Mouse (Mus musculus) colon, adult 2 months (tissue): Measurements from ENCODE around the gene Dnm1. TPM values are rescaled to one million over a fixed set of nuclear protein-coding genes. Genes with fewer than 3 reads are reported as not detected.

ENCODE experiments used
- polyA plus RNA-seq: library from polyadenylated mRNA; depleted of rRNA; stranded (reverse); fragments of >200 nt; gene quantifications from 2 replicates; pipeline ENCODE4 v1.2.3, GENCODE M21; 2012; rRNA removed

Dnm1 gene
- polyA plus RNA-seq, result 73.5 and 82.0 TPM in 2 replicates

DNA sequence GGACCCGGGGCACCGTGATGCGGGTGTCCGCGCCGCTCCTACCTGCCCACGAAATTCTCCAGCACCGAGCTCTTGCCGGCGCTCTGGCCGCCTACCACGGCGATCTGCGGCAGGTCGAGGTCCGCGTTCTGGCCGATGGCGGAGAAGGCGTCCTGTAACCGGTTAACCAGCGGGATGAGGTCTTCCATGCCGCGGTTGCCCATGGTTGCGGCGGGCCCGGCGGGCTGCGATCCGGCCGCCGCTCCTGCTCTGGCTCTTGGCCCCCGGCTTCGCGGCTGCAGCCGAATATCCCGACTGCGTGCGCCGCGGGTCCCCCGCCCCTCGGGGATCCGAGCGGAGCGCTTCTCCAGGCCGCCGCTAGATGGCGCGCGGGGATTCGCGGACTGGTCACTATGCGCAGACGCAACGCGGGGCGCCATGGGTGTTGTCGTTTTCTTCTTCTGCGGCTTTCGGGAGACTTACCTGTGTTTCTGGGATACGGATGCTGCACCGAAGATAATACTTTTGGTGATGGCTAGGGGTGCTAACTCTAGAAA lies at the start of gene Dnm1:
Gene Dnm1, minus strand, starts transcription at position 332 of the 536 bp plus-strand sequence.

DNA sequence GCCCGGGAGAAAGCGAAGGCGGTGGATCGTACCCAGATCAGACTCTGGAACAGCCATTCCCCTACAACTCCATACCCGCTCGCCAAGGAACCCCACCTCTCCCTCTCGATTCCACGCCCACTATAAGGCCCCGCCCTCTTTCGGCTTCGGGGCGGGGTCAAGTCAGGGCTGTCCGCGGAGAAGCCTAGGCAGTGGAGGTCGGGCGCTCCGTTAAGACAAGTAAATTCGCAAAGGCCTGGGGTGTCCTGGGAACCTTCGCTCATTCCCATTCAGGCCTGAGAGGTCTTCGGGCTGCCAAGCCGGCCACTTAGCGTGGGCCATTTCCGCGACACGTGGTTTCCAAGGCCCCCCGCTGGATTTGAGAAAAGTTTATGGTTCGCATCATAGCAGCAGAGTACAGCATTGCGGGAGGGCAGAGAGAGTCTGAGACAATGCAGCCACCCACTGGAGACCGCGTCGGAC lies 42.4 kb upstream of the Dnm1 start, which contains the start of gene Ptges2:
Gene Ptges2, plus strand, starts transcription at position 413 of the 462 bp plus-strand sequence.

DNA sequence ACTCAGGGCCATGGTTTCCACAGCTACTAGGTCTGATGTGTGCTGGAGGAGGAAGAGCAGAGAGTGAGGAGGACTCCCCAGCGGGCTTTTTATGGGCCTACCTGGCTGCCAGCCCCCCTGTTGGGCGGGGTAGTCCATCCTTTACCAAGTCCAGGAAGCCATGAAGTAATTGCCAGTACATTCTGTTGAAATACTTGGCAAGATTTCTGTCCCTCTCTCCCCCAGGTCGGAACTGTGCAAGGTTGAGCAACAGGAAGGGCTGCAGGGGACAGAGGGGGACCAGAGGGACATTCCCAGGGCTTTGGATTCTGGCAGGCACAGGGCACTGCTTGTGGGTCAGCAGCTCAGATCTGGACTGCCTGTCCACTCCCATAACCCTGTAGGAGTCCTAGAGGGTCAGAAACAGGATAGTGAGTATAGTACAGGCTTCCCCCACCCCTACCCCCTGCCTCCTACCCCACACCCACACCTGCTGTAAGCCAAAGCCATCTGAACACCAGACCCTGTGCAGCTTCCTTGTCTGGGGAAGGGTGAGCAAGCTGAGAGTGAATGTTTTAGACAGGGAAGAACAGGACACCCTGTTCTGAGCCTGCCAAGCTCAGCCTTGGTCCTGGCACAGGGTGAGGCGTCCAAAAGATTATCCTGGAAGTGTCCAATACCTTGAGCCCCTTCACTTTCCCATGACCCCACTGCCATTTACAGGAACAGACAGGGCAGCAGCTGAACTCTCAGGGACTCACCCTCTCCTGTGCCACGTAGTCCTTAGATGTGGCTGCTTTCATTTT lies 34.8 kb upstream of the Dnm1 start, which contains the start of gene Lcn2:
Gene Lcn2, minus strand, starts transcription at position 547 of the 785 bp plus-strand sequence.

DNA sequence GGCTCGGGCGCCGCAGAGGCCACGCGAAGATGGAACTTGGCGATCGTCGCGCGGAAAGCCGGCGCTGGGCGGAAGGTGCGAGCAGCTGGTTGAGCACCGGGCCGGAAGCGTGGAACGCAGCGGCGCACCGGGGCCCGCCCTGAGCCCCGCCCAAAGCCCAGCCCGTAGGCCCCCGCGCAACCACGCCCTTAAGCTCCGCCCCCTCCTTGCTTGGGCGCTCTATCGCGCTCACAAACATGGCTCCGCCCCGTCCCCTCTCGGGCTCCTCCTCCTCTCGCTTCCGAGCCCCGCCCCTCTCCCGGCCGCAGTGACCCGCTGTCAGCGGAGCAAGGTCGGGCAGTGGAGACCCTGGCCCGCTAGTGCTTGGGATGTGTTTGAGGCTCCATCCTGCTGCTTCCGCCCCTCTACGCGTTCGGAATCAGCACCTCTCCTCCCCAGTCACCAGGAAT lies 28.7 kb upstream of the Dnm1 start, which contains the start of gene 1110008P14Rik:
Gene 1110008P14Rik, minus strand, starts transcription at position 164 of the 449 bp plus-strand sequence.

DNA sequence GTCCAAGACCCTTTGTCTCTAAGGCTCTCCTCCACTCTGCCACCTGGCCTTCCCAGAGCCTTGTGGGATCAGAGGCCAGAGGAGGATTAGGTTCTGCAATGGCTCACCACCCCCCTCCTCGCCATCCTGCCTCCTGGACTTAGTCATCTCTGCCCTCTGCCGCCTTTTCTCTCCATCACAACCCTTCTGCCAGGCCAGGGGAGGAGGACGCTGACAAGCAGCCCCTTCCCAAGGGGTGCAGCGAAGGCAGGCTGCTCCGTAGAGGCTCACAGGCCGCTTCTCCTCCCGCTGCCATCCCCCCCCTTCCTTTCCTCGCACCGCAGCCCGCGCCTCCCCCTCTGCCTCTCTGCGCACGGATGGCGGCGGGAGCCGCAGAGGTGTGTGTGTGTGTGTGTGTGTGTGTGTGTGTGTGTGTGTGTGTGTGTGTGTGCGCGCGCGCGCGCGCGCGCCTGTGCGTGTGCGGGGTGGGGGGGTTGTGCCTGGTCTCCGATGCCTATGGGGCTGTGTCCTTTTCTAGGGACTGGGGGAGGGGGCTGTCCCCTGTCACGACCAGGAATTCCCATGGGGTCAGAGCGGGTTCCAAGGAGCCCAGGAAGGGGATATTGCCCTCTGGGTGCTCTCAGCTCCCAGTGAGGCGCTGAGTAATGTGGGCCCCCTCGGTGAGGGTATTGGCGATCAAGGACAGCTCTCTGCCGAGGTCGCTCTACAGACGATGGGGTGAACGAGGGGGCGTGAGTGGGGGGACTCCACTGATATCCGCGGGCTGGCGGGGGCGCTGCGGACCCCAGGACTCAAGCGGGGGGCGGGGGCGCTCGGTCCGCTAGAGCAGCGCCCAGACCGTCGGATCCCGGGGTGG lies 759 bp downstream of the Dnm1 start, which contains the start of gene Ciz1:
Gene Ciz1, plus strand, starts transcription at position 177 of the 856 bp plus-strand sequence.

DNA sequence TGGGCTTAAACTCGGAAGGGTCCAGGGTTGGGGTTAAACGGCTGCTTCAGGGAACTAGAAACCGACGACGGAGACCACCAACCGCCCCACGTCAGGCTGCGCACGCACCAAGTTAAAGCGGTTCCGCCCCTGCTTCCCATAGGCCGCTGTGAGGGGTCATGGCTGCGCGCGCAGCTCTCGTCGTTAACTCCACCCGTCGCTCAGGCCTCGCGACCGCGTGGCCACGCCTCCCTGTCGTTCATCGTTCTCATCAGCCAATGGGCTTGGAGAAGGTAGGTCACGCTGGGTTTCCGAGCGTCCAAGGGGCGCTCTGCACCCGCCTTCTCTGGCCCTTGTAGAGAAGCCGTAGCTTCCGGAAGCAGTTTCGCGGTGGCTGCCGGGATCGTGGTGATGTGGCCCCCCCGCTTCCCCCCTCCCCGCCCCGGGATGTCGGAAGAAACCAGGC lies 65.2 kb downstream of the Dnm1 start, which contains the start of gene Swi5:
Gene Swi5, minus strand, starts transcription at position 153 of the 445 bp plus-strand sequence.

DNA sequence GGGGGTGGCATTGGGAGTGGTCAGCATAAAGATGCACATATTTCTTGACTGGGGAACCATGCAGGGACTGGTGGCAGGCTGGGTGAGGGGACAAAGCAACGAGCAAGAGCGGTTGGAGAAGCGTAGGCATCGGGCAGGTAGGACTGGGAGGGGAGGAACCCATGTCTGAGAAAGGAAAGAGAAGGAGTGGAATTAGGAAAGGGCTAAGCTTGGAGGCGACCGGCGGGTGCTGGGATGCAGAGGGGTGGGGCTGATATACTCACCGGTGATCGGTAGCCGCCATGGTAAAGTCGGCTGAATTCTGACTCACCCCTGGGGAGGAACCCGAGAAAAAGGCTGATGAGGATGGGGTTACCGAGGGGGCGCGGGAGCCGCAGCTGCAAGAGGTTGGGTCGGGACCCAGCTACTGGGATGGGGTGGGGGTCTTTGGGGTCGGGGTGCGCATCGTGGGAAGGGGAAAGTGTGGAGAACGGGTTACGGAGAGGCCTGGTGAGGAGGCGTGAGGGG lies 65.8 kb downstream of the Dnm1 start, which contains the start of gene Golga2:
Gene Golga2, plus strand, starts transcription at position 51 of the 507 bp plus-strand sequence.

DNA sequence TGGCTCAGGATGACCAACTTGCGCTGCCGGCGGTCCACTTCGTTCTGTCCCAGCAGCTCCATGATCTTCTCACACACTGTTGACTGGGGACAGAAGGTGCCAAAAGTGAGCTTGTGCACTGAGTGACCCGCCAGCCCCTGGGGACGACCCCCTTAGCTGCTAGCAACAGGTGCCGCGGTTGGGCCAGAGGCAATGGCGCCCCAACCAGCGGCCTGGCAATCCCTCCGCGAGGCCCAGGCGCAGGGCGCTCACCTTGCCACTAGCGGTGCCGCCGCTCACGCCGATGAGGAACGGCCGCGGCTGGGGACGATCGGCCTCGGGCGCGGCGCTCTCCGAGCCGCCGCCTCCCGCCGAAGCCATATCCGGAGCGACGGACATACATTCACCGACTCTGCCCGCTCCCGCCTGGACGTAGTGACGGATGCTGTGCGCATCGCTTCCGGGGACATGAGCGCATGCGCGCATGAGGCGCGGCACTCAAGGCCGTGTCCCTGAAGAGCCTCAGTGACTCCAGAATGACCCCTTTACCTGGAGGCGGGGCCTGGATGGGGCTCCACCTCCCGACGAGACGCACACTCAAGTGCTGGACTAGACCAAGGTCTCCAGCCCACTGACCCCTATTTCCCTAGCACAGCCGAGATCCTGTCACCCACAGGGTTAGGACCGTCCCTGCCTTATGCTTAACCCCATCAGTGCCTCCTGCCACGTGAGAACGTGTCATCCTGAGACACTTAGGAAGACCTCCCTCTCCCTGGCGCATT lies 93.3 kb downstream of the Dnm1 start, which contains the start of gene Uck1:
Gene Uck1, minus strand, starts transcription at position 503 of the 761 bp plus-strand sequence.

Other genes starting within 250 kb of the Dnm1 start
- gene Prrc2b, start 202.3 kb downstream of the Dnm1 start, polyA plus RNA-seq, result 30.0 and 32.7 TPM in 2 replicates
- 27.2 and 30.9 TPM in 2 replicates for gene Pomt1, start 116.7 kb downstream of the Dnm1 start, polyA plus RNA-seq
- gene Uck1, start 93.2 kb downstream of the Dnm1 start, polyA plus RNA-seq, result 70.3 and 85.2 TPM in 2 replicates
- gene Golga2, start 66.0 kb downstream of the Dnm1 start, polyA plus RNA-seq, result 39.0 and 39.4 TPM in 2 replicates
- gene Swi5, start 65.3 kb downstream of the Dnm1 start, polyA plus RNA-seq, result 89.0 and 98.5 TPM in 2 replicates
- 203 and 239 TPM in 2 replicates for gene Ciz1, start 1.0 kb downstream of the Dnm1 start, polyA plus RNA-seq
- 107 and 180 TPM in 2 replicates for gene 1110008P14Rik, start 28.6 kb upstream of the Dnm1 start, polyA plus RNA-seq
- gene Lcn2, start 34.9 kb upstream of the Dnm1 start, polyA plus RNA-seq, result 6.3 and 6.5 TPM in 2 replicates
- 32.1 and 36.7 TPM in 2 replicates for gene Ptges2, start 42.6 kb upstream of the Dnm1 start, polyA plus RNA-seq
- 6.1 and 6.2 TPM in 2 replicates for gene Naif1, start 97.1 kb upstream of the Dnm1 start, polyA plus RNA-seq
- 22.3 and 23.9 TPM in 2 replicates for gene Slc25a25, start 98.1 kb upstream of the Dnm1 start, polyA plus RNA-seq
- 87.0 and 91.8 TPM in 2 replicates for gene Fam102a, start 182.0 kb upstream of the Dnm1 start, polyA plus RNA-seq
- gene Dpm2, start 217.5 kb upstream of the Dnm1 start, polyA plus RNA-seq, result 104 and 129 TPM in 2 replicates
- 0.07 and 0.12 TPM in 2 replicates for gene Pip5kl1, start 221.5 kb upstream of the Dnm1 start, polyA plus RNA-seq
- gene 9430097D07Rik, start 222.3 kb upstream of the Dnm1 start, polyA plus RNA-seq, result not detected in 2 replicates
- gene St6galnac4, start 233.8 kb upstream of the Dnm1 start, polyA plus RNA-seq, result 52.5 and 67.7 TPM in 2 replicates
- gene St6galnac6, start 246.4 kb upstream of the Dnm1 start, polyA plus RNA-seq, result 1,674 and 1,690 TPM in 2 replicates